In the genomic region with DNA sequence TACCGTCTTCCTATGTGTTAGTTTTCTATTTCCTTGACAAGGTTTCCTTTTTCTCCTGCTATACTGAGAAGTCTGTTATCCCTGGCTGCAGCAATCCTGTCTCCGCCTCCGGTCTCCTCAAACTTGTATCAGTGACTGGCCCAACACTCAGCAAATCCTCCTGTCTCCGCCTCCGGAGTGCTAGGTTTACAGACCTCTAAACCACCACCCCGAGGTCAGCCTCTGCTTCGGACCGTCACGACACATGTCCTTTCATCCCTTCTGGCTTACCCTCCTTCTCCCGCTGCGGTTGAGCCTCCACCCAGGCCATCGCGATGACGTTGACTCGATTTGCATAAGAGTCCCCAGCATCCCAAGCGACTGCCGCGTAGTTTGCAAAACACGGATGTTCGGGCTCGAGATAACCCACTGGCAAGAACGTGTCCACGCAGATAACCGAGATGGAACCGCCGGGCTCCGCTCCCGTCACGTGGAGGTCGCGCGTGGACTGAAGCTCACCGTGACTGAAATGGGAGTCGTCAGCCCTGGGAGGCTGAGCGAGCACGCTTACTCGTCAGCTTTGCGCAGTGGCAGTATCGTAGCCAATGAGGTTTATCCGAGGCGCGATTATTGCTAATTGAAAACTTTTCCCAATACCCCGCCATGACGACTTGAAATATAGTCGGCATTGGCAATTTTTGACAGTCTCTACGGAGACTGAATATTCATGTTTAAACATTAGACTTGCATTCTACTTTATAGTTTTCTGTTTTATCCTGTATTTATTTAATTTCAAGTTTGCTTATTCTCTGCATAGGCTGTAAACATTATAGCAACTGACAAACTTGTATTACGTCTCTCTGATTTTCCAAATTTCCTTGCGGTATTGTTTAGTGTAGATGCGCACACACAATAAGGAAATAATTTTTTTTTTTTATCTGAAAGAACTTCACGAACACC, we compare ENCODE assay signal across 8 mouse cellular contexts. TPM values are rescaled to one million over a fixed set of nuclear protein-coding genes. Genes with fewer than 3 reads are reported as not detected.
DNase-seq lines count a peak whose midpoint lies in the region; ATAC-seq lines count a peak whose summit lies in the region.

No protein-coding gene starts in this region.

- H3K36me3 ChIP-seq in hindbrain, embryonic 11.5 days (ENCODE audit: control insufficient read depth, insufficient read depth, low read length): no peaks in the 10 kb centered on the region

- peak overlapping the region; percentile 86 for H3K9ac ChIP-seq in hindbrain, embryonic 11.5 days (ENCODE audit: low read depth, low read length)

- H3K4me1 ChIP-seq in hindbrain, embryonic 11.5 days (replicated peaks; ENCODE audit: control insufficient read depth, insufficient read depth, low read length): peaks cover 6% of the 10 kb centered on the region; the same call in 1 of the 2 replicates

- H3K9me3 ChIP-seq in hindbrain, embryonic 11.5 days (ENCODE audit: control insufficient read depth, low read length): no peaks in the 10 kb centered on the region

- WGBS in hindbrain, embryonic 11.5 days: under 1% methylated on average over 50 of the region's 50 CpGs

- H3K27me3 ChIP-seq in hindbrain, embryonic 11.5 days (ENCODE audit: control insufficient read depth, insufficient read depth, low read length): no peaks in the 10 kb centered on the region

- ATAC-seq in frontal cortex, adult (ENCODE audit: low TSS enrichment): peak; percentile 67
- peak; percentile 83 for ATAC-seq in hindbrain, embryonic 11.5 days (ENCODE audit: low FRiP score)

- H3K27ac ChIP-seq in hindbrain, embryonic 11.5 days (ENCODE audit: low read depth, low read length): peak overlapping the region; percentile 100

- peak overlapping the region; percentile 26 for H3K4me3 ChIP-seq in hindbrain, embryonic 11.5 days (ENCODE audit: low read depth, low read length)

- DNase-seq in MN1 (ENCODE audit: low spot score): peak; percentile 93
- DNase-seq in cerebellum, adult 8-10 months: peak; percentile 94
- DNase-seq in hindbrain, embryonic 11.5 days (ENCODE audit: low spot score): peak; percentile 88
- peak; percentile 87 for DNase-seq in layer of hippocampus, postnatal 10 days (ENCODE audit: low spot score in 2 of 2)
- DNase-seq in lung, postnatal 10 days: peak; percentile 91
- peak; percentile 78 for DNase-seq in ovary, postnatal 36 days (ENCODE audit: low spot score)
- DNase-seq in thymus, postnatal 25 days: peak; percentile 84

- H3K4me2 ChIP-seq in hindbrain, embryonic 11.5 days (replicated peaks; ENCODE audit: low read depth, low read length): peak overlapping the region; percentile 54

RNA-seq across cellular contexts. Expression of a gene that starts 5.4 kb away (rescaled TPM):
- polyA plus RNA-seq in hindbrain, embryonic 11.5 days (2014; fragmentation: Nextera tagmentation; extraction: Ambion mirVana): 21.3 and 23.1 TPM in 2 replicates
- 10 to 100 TPM; 25.8 to 29.8 TPM for total RNA-seq in layer of hippocampus, postnatal 10 days (2021)

RNA-seq across cellular contexts. Expression of a gene that starts 16.5 kb away (rescaled TPM):
- polyA plus RNA-seq in hindbrain, embryonic 11.5 days (2014; fragmentation: Nextera tagmentation; extraction: Ambion mirVana): 9.0 and 10.1 TPM in 2 replicates
- total RNA-seq in layer of hippocampus, postnatal 10 days (2021): 10 to 100 TPM; 30.0 to 30.8 TPM

RNA-seq across cellular contexts. Expression of a gene that starts 23.9 kb away (rescaled TPM):
- polyA plus RNA-seq in hindbrain, embryonic 11.5 days (2014; fragmentation: Nextera tagmentation; extraction: Ambion mirVana): 0.56 and 1.1 TPM in 2 replicates
- not detected for total RNA-seq in layer of hippocampus, postnatal 10 days (2021)

Comparison
In these comparisons a context has a peak if more than half of its experiments do, and no peak if none do; other contexts are left out.
1. Peak in every context shown above with its lines: DNase-seq, ATAC-seq, H3K4me3 ChIP-seq and H3K27ac ChIP-seq.